Mouse (Mus musculus) brain, embryonic 14.5 days (tissue): ENCODE measurements at regions not wholly inside any gene's neighbourhood (a gene's known extent, or its start where the extent isn't known, plus 50 kb on each side); places are given as distances from the start of the nearest gene placed in this dataset.

Experiments used
- CTCF ChIP-seq: fragments of 200-500 bp; IDR thresholded peaks from 2 replicates; pipeline ENCODE4 v1.5.1; 2012; ENCODE audit warnings: inconsistent platforms, mild to moderate bottlenecking, moderate library complexity, borderline replicate concordance; ENCODE audit not compliant: insufficient read depth, insufficient read length; ENCODE audit errors: extremely low read depth
- POLR2A ChIP-seq: fragments of 200-500 bp; IDR thresholded peaks from 2 replicates; pipeline ENCODE4 v1.6.1; 2012; ENCODE audit warnings: mild to moderate bottlenecking, inconsistent platforms, borderline replicate concordance; ENCODE audit not compliant: poor library complexity, insufficient read depth, insufficient read length, severe bottlenecking; ENCODE audit errors: extremely low read depth

- no peak for TF ChIP-seq CTCF
- no peak for TF ChIP-seq POLR2A
Observed at GRCm38 (mm10) chr11:17522220-17522919, 265.0 kb downstream of the C1d start.
